Mouse (Mus musculus) stomach, embryonic 15.5 days (tissue): ENCODE data around the gene Zfp637. TPM values are rescaled to one million over a fixed set of nuclear protein-coding genes. Genes with fewer than 3 reads are reported as not detected.
"Not testable (repeated sequence)": the region's sequence is repeated elsewhere in the genome, so short reads cannot be mapped to it uniquely, and the experiment has no call there.

ENCODE experiments used
- ATAC-seq: fragments of 200-750 bp; cut with Nextera tagmentation; 2 replicates; pipeline ENCODE4 v1.8.0; 2017; ENCODE audit warnings: low read depth, moderate number of reproducible peaks, moderate TSS enrichment; ENCODE audit not compliant: insufficient read depth, low FRiP score
- H3K27ac ChIP-seq: fragments of 300-500 bp; sonication (generic); 2 replicates; pipeline ENCODE4 v1.5.1; 2015; ENCODE audit warnings: mild to moderate bottlenecking, inconsistent platforms
- H3K27me3 ChIP-seq: fragments of 300-500 bp; sonication (generic); replicated peaks from 2 replicates; pipeline ENCODE4 v1.6.1; 2015; ENCODE audit warnings: inconsistent platforms
- H3K36me3 ChIP-seq: fragments of 300-500 bp; sonication (generic); 2 replicates; pipeline ENCODE4 v1.6.1; 2015; ENCODE audit warnings: inconsistent platforms
- H3K4me1 ChIP-seq: fragments of 300-500 bp; sonication (generic); 2 replicates; pipeline ENCODE4 v1.6.1; 2015; ENCODE audit warnings: inconsistent platforms
- H3K4me2 ChIP-seq: fragments of 300-500 bp; sonication (generic); 2 replicates; pipeline ENCODE4 v1.6.1; 2015; ENCODE audit warnings: mild to moderate bottlenecking, inconsistent platforms
- H3K4me3 ChIP-seq: fragments of 300-500 bp; sonication (generic); replicated peaks from 2 replicates; pipeline ENCODE4 v1.5.1; 2015; ENCODE audit warnings: inconsistent platforms
- H3K9ac ChIP-seq: fragments of 300-500 bp; sonication (generic); 2 replicates; pipeline ENCODE4 v1.6.1; 2015; ENCODE audit warnings: inconsistent platforms
- H3K9me3 ChIP-seq: fragments of 300-500 bp; sonication (generic); 2 replicates; pipeline ENCODE4 v1.6.1; 2016; ENCODE audit warnings: inconsistent platforms
- WGBS: fragments of 180-500 bp; shearing (Covaris S2); methylation state at CpG from one replicate; pipeline ENCODE4 v1.1.7; 2015; 5-methylcytosine and 5-hydroxymethylcytosine counted together
- polyA plus RNA-seq: library from polyadenylated mRNA; unstranded; fragments of >200 nt; fragmentation: Nextera tagmentation; extraction: Ambion mirVana; gene quantifications from 2 replicates; pipeline ENCODE4 v1.2.1, GENCODE M21; 2015

Gene Zfp637
- polyA plus RNA-seq, 1 experiment from 2014 or later: 96.3 TPM

- no peak for ATAC-seq
- no peak overlapping the region for H3K9ac ChIP-seq
- H3K27me3 ChIP-seq: no peaks in the 10 kb centered on the region
- H3K4me3 ChIP-seq: no peak overlapping the region
- H3K27ac ChIP-seq: no peak overlapping the region
- 84% methylated on average over 8 of the region's 8 CpGs for WGBS
- H3K9me3 ChIP-seq: no peaks in the 10 kb centered on the region
- no peaks in the 10 kb centered on the region for H3K4me1 ChIP-seq
- H3K36me3 ChIP-seq: no peaks in the 10 kb centered on the region
- no peak overlapping the region for H3K4me2 ChIP-seq
Observed at GRCm38 (mm10) chr6:117868187-117868586, 27.2 kb downstream of the Zfp637 start.

GRCm38 (mm10) chr6:117871034-117871433, 30.1 kb downstream of the Zfp637 start:
- Histone ChIP-seq H3K27me3 (no peaks in the 10 kb centered on the region), H3K4me2 (no peak overlapping the region), H3K36me3 (no peaks in the 10 kb centered on the region), H3K9ac (no peak overlapping the region), H3K27ac (no peak overlapping the region), H3K9me3 (no peaks in the 10 kb centered on the region), H3K4me1 (no peaks in the 10 kb centered on the region), H3K4me3 (no peak overlapping the region)
- no peak for ATAC-seq
- WGBS: 76% methylated on average over 14 of the region's 14 CpGs

DNA sequence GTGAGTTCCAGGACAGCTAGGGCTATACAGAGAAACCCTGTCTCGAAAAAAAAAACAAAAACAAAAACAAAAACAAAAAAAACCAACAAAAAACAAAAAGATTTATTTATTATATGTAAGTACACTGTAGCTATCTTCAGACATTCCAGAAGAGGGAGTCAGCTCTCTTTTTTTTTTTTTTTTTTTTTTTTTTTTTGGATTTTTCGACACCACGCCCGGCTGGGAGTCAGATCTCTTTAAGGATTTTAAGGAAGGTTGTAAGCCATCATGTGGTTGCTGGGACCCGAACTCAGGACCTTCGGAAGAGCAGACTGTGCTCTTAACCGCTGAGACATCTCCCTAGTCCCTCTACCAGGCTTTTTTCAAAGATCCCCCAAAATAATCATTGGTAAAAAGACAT, 32.5 kb downstream of the Zfp637 start:
- not testable (repeated sequence) for H3K27ac ChIP-seq, ATAC-seq

GRCm38 (mm10) chr6:117874621-117875281, 33.8 kb downstream of the Zfp637 start:
- H3K27ac ChIP-seq: no peak overlapping the region
- H3K9me3 ChIP-seq: no peaks in the 10 kb centered on the region
- H3K4me2 ChIP-seq: no peak overlapping the region
- WGBS: 84% methylated on average over 3 of the region's 3 CpGs
- H3K4me3 ChIP-seq: no peak overlapping the region
- no peak overlapping the region for H3K9ac ChIP-seq
- no peaks in the 10 kb centered on the region for H3K4me1 ChIP-seq
- no peaks in the 10 kb centered on the region for H3K27me3 ChIP-seq
- H3K36me3 ChIP-seq: no peaks in the 10 kb centered on the region
- no peak for ATAC-seq

More for the DNA sequence above, 32.5 kb downstream of the Zfp637 start:
- not testable (repeated sequence) for H3K4me2 ChIP-seq, H3K4me1 ChIP-seq, H3K4me3 ChIP-seq, H3K9ac ChIP-seq, H3K27me3 ChIP-seq, H3K9me3 ChIP-seq, H3K36me3 ChIP-seq
- WGBS: 86% methylated on average over 7 of the region's 7 CpGs

GRCm38 (mm10) chr6:117878700-117879407, 37.9 kb downstream of the Zfp637 start:
- Histone ChIP-seq H3K4me3 (peak overlapping the region; percentile 51), H3K27me3 (no peaks in the 10 kb centered on the region), H3K9me3 (no peaks in the 10 kb centered on the region), H3K4me2 (peak overlapping the region; percentile 65), H3K27ac (peak overlapping the region; percentile 99), H3K36me3 (no peaks in the 10 kb centered on the region), H3K4me1 (no peaks in the 10 kb centered on the region), H3K9ac (peak overlapping the region; percentile 45; the same call in 1 of the 2 replicates)
- 12% methylated on average over 26 of the region's 26 CpGs for WGBS
- ATAC-seq: peak; percentile 84

DNA sequence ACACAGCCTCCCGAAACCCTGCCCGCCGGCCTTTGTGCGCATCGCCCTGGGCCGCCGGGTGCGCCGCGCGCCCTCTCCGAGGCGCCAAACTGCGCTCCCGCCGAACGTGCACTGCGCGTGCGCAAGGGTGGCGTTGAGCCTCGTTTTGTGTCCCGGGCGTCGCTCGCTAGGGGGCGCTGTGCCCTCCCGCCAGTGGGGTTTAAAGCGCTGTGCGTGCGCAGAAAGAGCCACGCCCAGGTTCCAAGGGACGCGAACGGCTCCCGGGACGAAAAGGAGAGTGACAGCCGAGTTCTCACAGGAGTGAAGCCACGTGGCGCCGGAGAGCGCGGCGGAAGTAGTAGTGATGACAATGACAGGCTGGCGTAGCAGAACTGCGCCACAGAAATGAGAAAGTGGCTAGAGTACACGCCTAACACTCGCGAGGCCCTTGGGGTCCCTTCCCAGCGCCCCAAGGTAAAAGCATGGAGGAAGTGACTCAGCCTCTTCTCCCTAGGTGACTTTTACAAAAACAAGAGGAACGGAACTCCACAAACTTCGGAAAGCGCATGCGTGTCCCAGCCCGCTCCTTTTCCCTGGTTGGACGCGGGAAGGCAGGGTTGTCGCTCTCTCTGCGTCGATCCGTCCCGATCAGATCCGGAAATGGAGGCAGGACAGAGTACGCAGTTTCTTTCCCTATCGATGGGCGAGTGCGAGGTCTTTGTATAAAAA, 38.6 kb downstream of the Zfp637 start:
- Histone ChIP-seq H3K9me3 (no peaks in the 10 kb centered on the region), H3K27ac (peak overlapping the region; percentile 99), H3K9ac (peak overlapping the region; percentile 45), H3K4me2 (peak overlapping the region; percentile 65), H3K36me3 (no peaks in the 10 kb centered on the region), H3K27me3 (no peaks in the 10 kb centered on the region), H3K4me1 (no peaks in the 10 kb centered on the region), H3K4me3 (peak overlapping the region; percentile 51)
- ATAC-seq: peak; percentile 95
- under 1% methylated on average over 67 of the region's 67 CpGs for WGBS

GRCm38 (mm10) chr6:117880394-117880838, 39.4 kb downstream of the Zfp637 start:
- H3K27me3 ChIP-seq: no peaks in the 10 kb centered on the region
- H3K4me3 ChIP-seq: peak overlapping the region; percentile 20; the same call in 1 of the 2 replicates
- no peaks in the 10 kb centered on the region for H3K4me1 ChIP-seq
- H3K27ac ChIP-seq: peak overlapping the region; percentile 99
- peak overlapping the region; percentile 65 for H3K4me2 ChIP-seq
- 26% methylated on average over 3 of the region's 3 CpGs for WGBS
- no peak for ATAC-seq
- H3K9me3 ChIP-seq: no peaks in the 10 kb centered on the region
- peak overlapping the region; percentile 33; the same call in 1 of the 2 replicates for H3K9ac ChIP-seq
- H3K36me3 ChIP-seq: no peaks in the 10 kb centered on the region

DNA sequence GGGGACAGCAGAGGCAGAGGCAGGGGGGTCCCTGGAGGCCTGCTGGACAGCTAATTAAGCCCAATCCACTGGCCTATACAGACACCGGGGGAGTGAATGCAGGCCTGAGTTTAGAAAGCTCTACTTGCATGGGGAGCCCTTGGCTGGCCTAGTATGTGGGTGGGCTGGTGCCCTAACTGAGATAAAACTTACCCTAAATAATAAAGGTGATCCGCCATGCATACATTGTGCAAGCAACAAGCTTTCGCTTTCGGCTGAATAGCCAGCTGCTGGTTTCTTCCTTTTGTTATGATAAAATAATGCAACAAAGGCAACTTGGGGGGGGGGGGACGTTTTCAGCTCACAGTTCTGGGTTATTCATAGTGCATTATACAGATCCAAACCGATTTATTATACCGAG, 40.2 kb downstream of the Zfp637 start:
- H3K36me3 ChIP-seq: no peaks in the 10 kb centered on the region
- H3K4me2 ChIP-seq: no peak overlapping the region
- ATAC-seq: no peak
- H3K9ac ChIP-seq: no peak overlapping the region
- no peak overlapping the region for H3K27ac ChIP-seq
- H3K9me3 ChIP-seq: no peaks in the 10 kb centered on the region
- no peaks in the 10 kb centered on the region for H3K27me3 ChIP-seq
- no peak overlapping the region for H3K4me3 ChIP-seq
- WGBS: 77% methylated on average over 7 of the region's 7 CpGs
- H3K4me1 ChIP-seq: no peaks in the 10 kb centered on the region

DNA sequence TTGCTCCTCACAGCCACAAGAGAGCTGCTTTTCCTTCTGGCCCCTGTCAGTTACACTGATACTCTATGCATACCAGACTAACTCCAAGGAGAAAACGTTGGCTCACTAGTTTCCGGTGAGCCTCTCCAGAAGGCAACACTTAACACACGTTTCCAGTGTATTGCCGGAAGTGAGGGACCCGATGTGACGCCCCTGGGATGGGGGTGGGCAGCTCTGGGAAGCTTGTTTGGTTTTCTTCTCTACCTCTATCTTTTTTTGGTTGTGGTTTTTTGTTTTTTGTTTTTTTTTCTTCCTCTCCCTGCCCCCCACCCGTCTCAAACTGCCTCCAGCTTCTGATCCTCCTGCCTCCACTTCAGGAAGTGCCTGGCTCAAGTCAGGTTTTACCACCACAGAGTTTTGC, 41.0 kb downstream of the Zfp637 start:
- H3K27ac ChIP-seq: peak overlapping the region; percentile 6; the same call in 1 of the 2 replicates
- H3K4me3 ChIP-seq: no peak overlapping the region
- no peak for ATAC-seq
- WGBS: 60% methylated on average over 7 of the region's 7 CpGs
- H3K27me3 ChIP-seq: no peaks in the 10 kb centered on the region
- no peak overlapping the region for H3K9ac ChIP-seq
- no peaks in the 10 kb centered on the region for H3K4me1 ChIP-seq
- no peak overlapping the region for H3K4me2 ChIP-seq
- H3K36me3 ChIP-seq: no peaks in the 10 kb centered on the region
- H3K9me3 ChIP-seq: no peaks in the 10 kb centered on the region

GRCm38 (mm10) chr6:117885943-117886342, 45.0 kb downstream of the Zfp637 start:
- Histone ChIP-seq H3K4me3 (no peak overlapping the region), H3K27ac (no peak overlapping the region), H3K9me3 (no peaks in the 10 kb centered on the region), H3K4me2 (no peak overlapping the region), H3K9ac (no peak overlapping the region), H3K36me3 (no peaks in the 10 kb centered on the region), H3K27me3 (no peaks in the 10 kb centered on the region), H3K4me1 (no peaks in the 10 kb centered on the region)
- ATAC-seq: no peak
- 70% methylated on average over 2 of the region's 2 CpGs for WGBS

DNA sequence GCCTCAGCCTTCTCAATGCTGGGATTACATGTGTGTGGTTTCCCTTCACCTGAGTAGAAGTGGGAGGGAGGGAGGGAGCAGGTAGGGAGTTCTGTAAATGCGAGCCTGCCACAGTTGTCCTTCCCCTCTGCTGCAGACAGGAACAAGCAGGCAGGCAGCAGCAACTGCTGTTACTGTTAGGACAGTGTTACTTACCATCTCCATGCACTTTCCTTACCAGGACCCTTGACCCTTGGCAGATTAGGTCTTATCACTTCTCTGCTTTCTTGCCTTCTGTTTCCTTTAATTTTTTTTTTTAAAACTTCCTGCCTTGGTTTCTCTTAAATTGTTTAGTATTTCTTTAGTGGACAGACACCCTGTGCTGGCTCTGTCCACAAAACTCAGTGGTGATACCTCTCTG, 47.1 kb downstream of the Zfp637 start:
- WGBS: 45% methylated on average over 1 of the region's 1 CpGs
- no peak overlapping the region for H3K4me2 ChIP-seq
- no peak overlapping the region for H3K9ac ChIP-seq
- H3K4me1 ChIP-seq: no peaks in the 10 kb centered on the region
- H3K9me3 ChIP-seq: no peaks in the 10 kb centered on the region
- no peak for ATAC-seq
- no peaks in the 10 kb centered on the region for H3K36me3 ChIP-seq
- H3K27ac ChIP-seq: no peak overlapping the region
- no peaks in the 10 kb centered on the region for H3K27me3 ChIP-seq
- no peak overlapping the region for H3K4me3 ChIP-seq

DNA sequence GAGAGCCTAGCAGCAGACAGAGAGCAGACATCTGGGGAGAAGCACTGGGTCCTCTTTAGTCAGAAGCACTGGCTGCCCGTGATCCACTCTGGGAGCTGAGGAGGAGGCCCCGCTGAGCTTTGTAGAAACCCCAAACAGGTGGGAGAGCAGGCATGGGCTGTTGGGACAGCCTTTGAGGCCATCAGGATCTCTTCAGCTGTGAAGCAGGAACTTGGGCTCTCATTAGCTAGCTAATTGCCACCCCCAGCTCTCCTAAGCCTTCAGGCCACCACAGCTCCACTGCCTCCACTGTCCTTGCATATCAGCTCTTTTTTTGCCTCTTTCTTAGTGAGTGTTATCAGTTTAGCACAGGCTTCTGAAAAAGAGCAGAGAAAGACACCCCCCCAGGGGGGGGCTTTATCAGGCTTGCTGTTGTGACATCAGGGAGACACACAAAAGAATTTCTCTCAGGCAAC, 47.7 kb downstream of the Zfp637 start:
- Histone ChIP-seq H3K4me2 (no peak overlapping the region), H3K4me3 (no peak overlapping the region), H3K4me1 (no peaks in the 10 kb centered on the region), H3K27me3 (no peaks in the 10 kb centered on the region), H3K27ac (no peak overlapping the region), H3K9ac (no peak overlapping the region), H3K36me3 (no peaks in the 10 kb centered on the region), H3K9me3 (no peaks in the 10 kb centered on the region)
- peak; percentile 71 for ATAC-seq
- WGBS: 61% methylated on average over 2 of the region's 2 CpGs
